Mouse (Mus musculus): ENCODE results near the gene Fbxo46.
"Not testable (repeated sequence)": the region's sequence is repeated elsewhere in the genome, so short reads cannot be mapped to it uniquely, and the experiment has no call there.

The Fbxo46 gene

DNA sequence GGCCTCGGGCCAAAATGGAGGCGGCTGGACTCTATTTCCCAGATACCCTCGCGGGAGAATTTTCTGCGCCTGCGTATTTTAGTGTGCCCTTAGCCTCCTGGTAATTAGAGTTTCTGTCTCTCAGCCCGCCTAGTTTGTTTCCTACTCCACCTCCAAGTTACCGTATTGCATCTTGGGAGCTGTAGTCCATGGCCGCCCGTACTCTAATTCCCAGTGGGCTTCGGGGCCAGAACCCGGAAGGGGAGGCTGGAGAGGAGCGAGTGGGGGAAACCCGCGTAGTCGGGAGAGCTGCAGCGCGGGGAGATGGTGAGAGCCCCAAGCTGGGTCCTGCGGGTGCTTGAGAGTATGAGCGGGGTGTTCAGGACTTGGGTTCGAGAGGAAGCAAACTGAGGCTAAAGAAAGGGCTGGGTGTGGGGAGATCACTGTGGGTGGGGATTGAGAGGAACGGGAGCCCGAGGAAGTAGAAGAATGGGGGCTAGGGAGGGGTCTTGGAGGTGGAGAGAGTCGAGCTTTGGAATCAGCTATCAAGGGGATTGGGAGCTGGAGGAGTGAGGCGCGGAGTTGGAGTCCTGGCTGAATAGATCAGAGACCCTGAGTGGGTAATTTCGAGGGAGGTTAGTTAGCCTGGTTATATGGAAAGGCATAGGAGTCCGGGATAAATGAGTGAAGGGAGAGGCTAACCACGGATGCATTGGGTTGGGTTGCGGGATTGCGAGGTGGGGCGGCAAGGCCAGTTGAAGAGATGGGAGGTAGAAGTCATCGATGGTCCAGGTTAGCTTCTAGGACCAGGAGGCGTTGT is at the start of gene Fbxo46:
Fbxo46 (plus strand) TSS at position 229 of the 799 bp plus-strand sequence.
- peak; percentile 73 for DNase-seq (ENCODE audit: low spot score)

DNA sequence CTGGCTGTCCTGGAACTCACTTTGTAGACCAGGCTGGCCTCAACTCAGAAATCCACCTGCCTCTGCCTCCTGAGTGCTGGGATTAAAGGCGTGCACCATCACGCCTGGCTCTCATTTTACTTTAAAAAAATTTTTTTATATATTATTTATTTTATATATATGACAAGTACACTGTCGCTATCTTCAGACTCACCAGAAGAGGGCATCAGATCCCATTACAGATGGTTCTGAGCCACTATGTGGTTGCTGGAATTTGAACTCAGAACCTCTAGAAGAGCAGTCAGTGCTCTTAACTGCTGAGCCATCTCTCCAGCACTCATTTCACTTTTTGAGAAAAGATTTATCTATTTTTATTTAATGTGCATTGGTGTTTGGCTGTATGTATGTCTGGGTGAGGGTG is 48.6 kb upstream of the Fbxo46 start:
- DNase-seq (ENCODE audit: low spot score) = not testable (repeated sequence)

DNA sequence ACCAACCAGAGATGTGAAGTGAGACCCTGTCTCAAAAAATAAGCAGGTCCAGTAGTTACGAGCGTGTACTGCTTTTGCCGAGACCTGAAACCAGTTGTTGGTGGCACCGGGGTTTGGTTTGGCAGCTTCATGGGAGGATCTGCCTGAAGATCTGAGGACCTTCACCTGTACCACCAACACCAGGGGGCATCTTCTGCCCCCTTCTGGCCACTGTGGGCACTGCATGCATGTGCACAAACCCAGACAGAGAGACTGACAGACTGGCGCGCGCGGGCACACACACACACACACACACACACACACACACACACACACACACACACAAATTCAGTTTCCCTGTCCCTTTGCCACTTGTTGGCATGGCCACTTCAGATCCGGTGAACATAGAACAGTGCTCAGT is 46.2 kb upstream of the Fbxo46 start:
- DNase-seq (ENCODE audit: low spot score) = no peak

DNA sequence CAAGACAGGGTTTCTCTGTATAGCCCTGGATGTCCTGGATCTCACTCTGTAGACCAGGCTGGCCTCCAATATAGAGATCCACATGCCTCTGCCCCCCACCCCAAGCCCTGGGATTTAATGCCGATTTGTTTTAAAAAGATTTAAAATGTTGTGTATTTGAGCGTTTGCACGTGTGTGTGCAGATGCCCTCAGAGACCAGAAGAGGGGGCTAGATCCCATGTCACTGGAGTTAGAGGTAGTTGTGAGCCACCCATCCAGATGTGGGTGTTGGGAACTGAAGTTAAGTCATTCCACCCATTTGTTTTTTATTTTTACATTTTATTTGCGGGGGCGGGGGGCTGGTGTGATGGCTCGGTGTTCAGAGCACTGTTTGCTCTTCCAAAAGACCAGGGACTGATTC is 45.2 kb upstream of the Fbxo46 start:
- DNase-seq (ENCODE audit: low spot score) = no peak

GRCm38 (mm10) chr7:19075231-19075630 is 44.4 kb upstream of the Fbxo46 start:
- no peak for DNase-seq (ENCODE audit: low spot score)

GRCm38 (mm10) chr7:19075723-19076585 is 43.7 kb upstream of the Fbxo46 start, which contains the start of gene Dmwd:
Dmwd (plus strand) TSS chr7:19076227.
- peak; percentile 78 for DNase-seq (ENCODE audit: low spot score)

DNA sequence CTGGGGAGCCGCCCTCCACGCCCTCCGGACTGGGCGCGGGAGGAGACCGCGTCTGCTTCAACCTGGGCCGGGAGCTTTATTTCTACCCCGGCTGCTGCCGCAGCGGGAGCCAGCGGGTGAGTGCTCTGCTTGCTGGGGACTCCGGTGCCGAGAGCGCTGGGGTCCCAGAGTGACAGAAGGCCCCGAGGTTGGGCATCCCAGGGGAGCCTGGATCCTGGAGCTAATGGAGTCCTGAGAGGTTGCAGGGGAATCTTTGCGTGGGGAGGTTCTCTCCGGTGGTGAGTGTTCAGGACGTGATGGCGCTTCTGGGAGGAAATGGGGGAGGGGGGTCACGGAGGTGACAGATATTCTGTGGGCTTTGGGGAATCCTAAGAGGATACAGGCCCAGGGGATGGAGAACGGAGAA is 43.1 kb upstream of the Fbxo46 start:
- no peak for DNase-seq (ENCODE audit: low spot score)

DNA sequence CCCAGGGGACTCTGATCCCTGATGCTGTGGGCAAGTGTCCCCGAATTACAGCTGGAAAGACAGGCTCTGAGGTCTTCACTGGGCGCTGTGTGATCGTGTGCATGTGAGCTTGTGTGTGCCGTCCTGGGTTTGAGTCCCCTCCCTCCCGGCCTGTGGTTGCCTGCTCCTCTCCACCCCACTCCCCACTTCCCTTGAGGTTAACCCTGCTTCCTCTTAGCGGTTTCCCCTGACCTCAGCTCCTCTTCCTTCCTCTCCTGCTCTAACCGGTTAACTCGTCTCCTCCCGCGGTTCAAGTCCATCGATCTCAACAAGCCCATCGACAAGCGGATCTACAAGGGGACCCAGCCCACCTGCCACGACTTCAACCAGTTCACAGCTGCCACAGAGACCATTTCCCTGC is 41.9 kb upstream of the Fbxo46 start:
- DNase-seq (ENCODE audit: low spot score) = no peak

GRCm38 (mm10) chr7:19078732-19079131 is 40.9 kb upstream of the Fbxo46 start:
- no peak for DNase-seq (ENCODE audit: low spot score)

DNA sequence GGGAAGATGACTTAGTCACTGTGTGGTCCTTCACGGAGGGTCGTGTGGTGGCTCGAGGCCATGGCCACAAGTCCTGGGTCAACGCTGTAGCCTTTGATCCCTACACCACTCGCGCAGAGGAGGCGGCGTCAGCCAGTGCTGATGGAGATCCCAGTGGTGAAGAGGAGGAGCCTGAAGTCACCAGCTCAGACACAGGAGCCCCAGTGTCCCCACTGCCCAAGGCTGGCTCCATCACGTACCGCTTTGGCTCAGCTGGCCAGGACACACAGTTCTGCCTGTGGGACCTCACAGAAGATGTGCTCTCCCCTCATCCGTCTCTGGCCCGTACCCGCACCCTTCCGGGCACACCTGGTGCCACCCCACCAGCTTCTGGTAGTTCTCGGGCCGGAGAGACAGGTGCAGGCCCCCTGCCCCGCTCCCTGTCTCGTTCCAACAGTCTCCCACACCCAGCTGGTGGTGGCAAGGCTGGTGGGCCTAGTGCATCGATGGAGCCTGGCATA is 39.2 kb upstream of the Fbxo46 start:
- DNase-seq (ENCODE audit: low spot score) = no peak

GRCm38 (mm10) chr7:19082171-19082570 is 37.5 kb upstream of the Fbxo46 start:
- no peak for DNase-seq (ENCODE audit: low spot score)

GRCm38 (mm10) chr7:19083096-19083495 is 36.6 kb upstream of the Fbxo46 start:
- no peak for DNase-seq (ENCODE audit: low spot score)

DNA sequence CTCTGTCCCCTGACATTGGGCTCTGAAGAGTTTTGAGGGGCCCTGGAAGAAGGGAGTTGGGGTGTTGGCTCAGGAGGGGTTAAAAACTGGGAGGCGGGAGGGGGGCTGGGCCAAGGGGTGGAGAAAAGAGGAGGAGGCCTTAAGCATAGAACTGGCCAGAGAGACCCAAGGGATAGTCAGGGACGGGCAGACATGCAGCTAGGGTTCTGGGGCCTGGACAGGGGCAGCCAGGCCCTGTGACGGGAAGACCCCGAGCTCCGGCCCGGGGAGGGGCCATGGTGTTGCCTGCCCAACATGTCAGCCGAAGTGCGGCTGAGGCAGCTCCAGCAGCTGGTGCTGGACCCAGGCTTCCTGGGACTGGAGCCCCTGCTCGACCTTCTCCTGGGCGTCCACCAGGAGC is 36.0 kb upstream of the Fbxo46 start, which contains the start of gene Dmpk:
Dmpk (plus strand) TSS at position 149 of the 400 bp plus-strand sequence.
- DNase-seq (ENCODE audit: low spot score) = no peak

- DNase-seq (ENCODE audit: low spot score) = no peak
Measured at GRCm38 (mm10) chr7:19084277-19084771, 35.3 kb upstream of the Fbxo46 start.

DNA sequence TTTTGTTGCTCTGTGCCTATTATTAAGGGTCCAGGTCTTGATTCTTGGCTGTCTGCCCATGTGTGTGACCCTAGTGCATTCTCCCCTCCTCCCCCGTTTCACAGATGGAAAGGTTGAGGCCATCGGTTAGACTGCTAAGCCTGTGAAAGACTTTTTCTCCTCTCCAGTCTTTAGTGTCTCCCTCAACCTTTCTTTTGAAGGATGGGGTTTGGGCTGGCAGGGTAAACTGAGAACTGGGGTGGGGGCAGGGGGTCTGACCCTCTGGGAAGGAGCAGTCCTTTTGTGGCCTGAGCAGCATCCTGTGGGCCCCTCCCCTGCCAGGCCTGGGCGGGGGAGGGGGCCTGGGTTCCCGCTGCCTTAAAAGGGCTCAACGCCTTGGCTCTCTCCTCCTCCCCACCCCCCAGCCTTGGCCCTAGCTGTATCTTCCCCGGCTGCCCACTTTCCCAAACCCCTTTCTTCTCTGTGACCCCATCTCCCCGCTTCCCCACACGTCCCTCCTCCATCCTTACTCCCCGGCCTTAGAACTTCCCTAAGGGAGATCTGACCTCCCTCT is 34.7 kb upstream of the Fbxo46 start:
- no peak for DNase-seq (ENCODE audit: low spot score)

DNA sequence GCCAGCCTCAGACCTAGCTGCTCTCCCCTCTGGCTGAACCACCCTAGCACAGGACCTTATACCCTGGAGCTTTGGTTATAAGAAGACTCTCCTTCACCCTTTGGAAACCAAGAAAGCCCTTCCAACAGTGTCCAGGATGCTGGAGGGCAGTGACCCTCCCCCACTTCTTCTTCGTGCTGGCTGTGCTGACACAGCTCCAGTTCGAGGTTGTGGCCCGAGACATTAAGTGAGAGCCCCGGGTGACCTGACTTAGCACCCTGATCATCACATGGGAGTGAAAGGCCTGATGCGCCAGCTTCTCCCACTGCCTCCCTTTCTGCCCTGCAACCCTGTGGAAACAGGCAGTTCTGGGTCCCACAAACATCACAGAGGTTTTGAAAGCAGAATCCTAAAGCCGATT is 34.2 kb upstream of the Fbxo46 start:
- DNase-seq (ENCODE audit: low spot score) = no peak

- no peak for DNase-seq (ENCODE audit: low spot score)
Measured at GRCm38 (mm10) chr7:19086042-19086441, 33.6 kb upstream of the Fbxo46 start.

GRCm38 (mm10) chr7:19086760-19087159 is 32.9 kb upstream of the Fbxo46 start:
- DNase-seq (ENCODE audit: low spot score) = no peak

DNA sequence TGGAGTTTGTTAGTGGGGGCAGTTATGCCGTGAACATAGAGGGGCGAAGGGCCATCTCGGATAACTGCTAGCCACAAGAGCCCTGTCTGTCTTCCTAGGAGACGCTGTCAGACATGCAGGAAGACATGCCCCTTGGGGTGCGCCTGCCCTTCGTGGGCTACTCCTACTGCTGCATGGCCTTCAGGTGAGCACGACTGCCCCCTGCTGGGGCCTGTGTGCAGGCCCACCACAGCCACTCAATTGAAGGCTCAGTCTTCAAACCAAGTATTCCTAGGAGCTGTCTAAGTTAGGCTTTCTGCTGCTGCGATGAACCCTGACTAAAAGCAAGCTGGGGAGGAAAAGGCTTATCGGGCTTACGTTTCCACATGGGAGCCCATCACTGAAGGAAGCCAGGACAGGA is 30.8 kb upstream of the Fbxo46 start:
- DNase-seq (ENCODE audit: low spot score) = no peak

GRCm38 (mm10) chr7:19091913-19092312 is 27.7 kb upstream of the Fbxo46 start:
- no peak for DNase-seq (ENCODE audit: low spot score)

DNA sequence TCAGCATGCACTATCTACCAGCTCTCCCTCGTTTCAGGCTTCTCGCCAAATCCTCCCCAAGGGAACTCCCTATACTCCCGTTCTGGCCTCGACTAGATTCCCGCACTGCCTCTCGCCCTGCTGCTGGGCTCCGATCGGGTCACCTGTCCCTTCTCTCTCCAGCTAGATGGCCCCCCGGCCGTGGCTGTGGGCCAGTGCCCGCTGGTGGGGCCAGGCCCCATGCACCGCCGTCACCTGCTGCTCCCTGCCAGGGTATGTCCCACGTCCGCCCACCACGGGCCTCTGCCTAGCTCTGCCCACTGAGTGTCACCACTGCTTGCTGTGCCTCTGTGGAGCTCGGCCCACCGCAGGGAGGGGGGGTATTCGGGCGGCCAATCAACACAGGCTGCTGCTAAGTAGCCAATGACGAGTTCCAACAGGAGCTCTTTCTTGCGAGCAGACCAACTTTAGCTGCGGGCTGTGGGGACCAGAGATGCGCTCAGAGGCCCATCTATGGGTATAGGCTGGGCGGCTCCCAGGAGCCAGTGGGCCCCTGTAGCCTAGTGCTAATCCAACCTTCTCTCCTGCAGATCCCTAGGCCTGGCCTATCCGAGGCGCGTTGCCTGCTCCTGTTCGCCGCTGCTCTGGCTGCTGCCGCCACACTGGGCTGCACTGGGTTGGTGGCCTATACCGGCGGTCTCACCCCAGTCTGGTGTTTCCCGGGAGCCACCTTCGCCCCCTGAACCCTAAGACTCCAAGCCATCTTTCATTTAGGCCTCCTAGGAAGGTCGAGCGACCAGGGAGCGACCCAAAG is 27.1 kb upstream of the Fbxo46 start:
- no peak for DNase-seq (ENCODE audit: low spot score)

DNA sequence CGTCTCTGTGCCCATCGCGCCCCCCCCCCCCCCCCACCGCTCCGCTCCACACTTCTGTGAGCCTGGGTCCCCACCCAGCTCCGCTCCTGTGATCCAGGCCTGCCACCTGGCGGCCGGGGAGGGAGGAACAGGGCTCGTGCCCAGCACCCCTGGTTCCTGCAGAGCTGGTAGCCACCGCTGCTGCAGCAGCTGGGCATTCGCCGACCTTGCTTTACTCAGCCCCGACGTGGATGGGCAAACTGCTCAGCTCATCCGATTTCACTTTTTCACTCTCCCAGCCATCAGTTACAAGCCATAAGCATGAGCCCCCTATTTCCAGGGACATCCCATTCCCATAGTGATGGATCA is 26.5 kb upstream of the Fbxo46 start:
- DNase-seq (ENCODE audit: low spot score) = peak; percentile 77

All from ovary, postnatal 10 days (tissue).